Mouse (Mus musculus): ENCODE data around the gene Slbp. TPM values are rescaled to one million over a fixed set of nuclear protein-coding genes. Genes with fewer than 3 reads are reported as not detected.

The Slbp gene
- polyA plus RNA-seq, 1 experiment = 41.8 TPM

DNA sequence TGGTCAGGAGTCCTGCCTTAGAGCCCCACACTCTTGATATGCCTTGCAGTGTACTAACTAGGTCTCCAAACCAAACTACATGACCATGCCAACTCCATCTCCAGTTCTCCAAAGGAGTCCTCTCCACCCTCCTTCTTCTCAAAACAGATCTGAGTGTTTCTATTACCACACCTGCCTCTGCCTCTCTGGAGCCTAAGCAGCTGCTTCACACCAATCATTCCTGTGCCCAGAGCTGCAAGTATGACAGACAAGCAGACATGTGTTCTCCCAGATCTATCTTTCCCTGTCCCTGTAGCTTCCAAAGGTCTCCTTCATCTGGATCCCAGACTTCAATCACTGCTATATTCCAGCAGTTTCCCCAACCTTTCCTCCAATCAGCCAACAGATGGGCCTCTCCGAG, 4.4 kb upstream of the Slbp start:
- no peak for TF ChIP-seq POLR2A (IDR thresholded peaks at IDR 0.05; ENCODE audit: borderline replicate concordance, insufficient read depth, low read length)
- TF ChIP-seq CTCF (IDR thresholded peaks at IDR 0.05; ENCODE audit: borderline replicate concordance, insufficient read depth, low read depth, low read length) = no peak
- Histone ChIP-seq H3K27ac (ENCODE audit: insufficient read depth, low read length) (peak overlapping the region; percentile 78; the same call in 1 of the 2 replicates), H3K27me3 (ENCODE audit: control insufficient read depth, insufficient read depth, low read length) (no peaks in the 10 kb centered on the region), H3K4me1 (ENCODE audit: control insufficient read depth, insufficient read depth, low read length) (peaks cover 8% of the 10 kb centered on the region), H3K4me3 (replicated peaks; ENCODE audit: insufficient read depth, low read depth, low read length) (peak overlapping the region; percentile 96)
- WGBS = 3% methylated on average over 1 of the region's 1 CpGs
- no peak for DNase-seq

DNA sequence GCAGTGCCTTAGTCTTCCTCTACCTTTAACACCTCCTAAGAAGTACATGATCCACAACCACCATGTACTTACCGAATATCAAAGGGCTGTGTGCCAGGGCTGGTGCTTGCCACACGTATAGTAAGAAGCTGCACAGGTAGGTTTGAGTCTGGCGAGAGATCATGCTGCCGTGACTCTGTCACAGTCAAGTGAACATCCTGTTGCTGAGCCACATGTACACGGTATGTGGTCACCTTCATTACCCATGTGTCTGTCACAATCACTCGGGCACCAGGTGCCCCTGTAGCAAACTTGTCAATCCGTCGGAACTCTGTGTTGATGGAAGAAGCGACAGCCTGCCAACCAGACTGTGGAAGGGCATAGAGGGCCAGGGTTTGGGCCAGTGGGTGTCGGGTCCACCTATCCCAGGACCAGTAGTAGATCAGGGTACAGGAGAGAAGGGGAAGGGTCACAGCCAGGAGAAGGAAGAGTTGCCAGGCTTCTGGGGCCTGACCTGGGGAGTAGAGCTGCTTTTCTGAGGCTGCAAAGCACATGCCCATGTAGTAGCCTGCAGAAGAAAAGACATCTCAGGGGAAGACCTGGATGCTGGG, 3.0 kb upstream of the Slbp start:
- TF ChIP-seq POLR2A (IDR thresholded peaks at IDR 0.05; ENCODE audit: borderline replicate concordance, insufficient read depth, low read length) (no peak), CTCF (IDR thresholded peaks at IDR 0.05; ENCODE audit: borderline replicate concordance, insufficient read depth, low read depth, low read length) (no peak)
- Histone ChIP-seq H3K4me3 (replicated peaks; ENCODE audit: insufficient read depth, low read depth, low read length) (no peak overlapping the region), H3K4me1 (ENCODE audit: control insufficient read depth, insufficient read depth, low read length) (peaks cover 8% of the 10 kb centered on the region), H3K27ac (ENCODE audit: insufficient read depth, low read length) (no peak overlapping the region), H3K27me3 (ENCODE audit: control insufficient read depth, insufficient read depth, low read length) (no peaks in the 10 kb centered on the region)
- 83% methylated on average over 10 of the region's 10 CpGs for WGBS
- no peak for DNase-seq

DNA sequence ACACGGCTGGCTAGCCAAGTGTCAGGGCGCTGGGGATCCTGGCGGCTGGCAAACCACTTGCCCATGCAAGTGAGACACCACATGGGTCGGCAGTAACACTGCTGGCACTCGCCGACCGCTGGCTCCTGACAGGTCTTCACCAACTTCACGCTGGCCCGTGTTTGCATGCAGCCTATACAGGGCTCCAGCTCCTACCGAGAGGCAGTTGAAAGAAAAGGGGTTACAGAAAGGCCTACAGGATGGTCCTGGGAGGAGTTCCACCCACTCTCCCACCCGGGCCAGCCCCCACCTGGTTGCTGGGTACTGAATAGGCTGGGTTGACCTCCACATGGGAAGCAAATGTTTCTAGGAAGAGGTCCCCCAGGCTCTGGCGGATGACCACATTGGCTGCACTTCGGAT, 2.0 kb upstream of the Slbp start:
- H3K27me3 ChIP-seq (ENCODE audit: control insufficient read depth, insufficient read depth, low read length) = no peaks in the 10 kb centered on the region
- DNase-seq = peak in 1 of 2 experiments; percentile 20
- TF ChIP-seq CTCF (IDR thresholded peaks at IDR 0.05; ENCODE audit: borderline replicate concordance, insufficient read depth, low read depth, low read length) (no peak), POLR2A (IDR thresholded peaks at IDR 0.05; ENCODE audit: borderline replicate concordance, insufficient read depth, low read length) (no peak)
- H3K27ac ChIP-seq (ENCODE audit: insufficient read depth, low read length) = no peak overlapping the region
- H3K4me1 ChIP-seq (ENCODE audit: control insufficient read depth, insufficient read depth, low read length) = peaks cover 8% of the 10 kb centered on the region
- H3K4me3 ChIP-seq (replicated peaks; ENCODE audit: insufficient read depth, low read depth, low read length) = no peak overlapping the region
- WGBS = 80% methylated on average over 13 of the region's 13 CpGs

DNA sequence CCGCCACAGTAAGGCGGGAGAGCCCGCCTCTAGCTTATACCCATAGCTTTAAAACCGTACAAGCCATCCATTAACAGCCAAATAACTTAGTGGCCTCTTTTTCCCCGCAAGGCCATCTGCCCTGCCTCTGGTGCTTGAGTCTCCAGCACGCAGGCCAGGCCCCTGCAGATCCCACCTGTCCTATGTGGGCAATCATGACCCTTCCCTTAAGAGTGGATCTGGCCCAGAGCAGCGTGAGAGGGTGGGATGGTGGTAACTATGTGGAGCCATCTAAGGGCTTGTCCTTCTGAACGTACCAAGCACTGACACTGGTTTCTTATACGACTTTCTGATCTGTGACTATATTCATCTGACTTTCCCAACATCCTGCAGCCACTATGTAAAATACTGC, 404 bp upstream of the Slbp start:
- WGBS = 3% methylated on average over 9 of the region's 9 CpGs
- no peaks in the 10 kb centered on the region for H3K27me3 ChIP-seq (ENCODE audit: control insufficient read depth, insufficient read depth, low read length)
- TF ChIP-seq POLR2A (IDR thresholded peaks at IDR 0.05; ENCODE audit: borderline replicate concordance, insufficient read depth, low read length) (0 out of 2 replicates have a peak, but pooled peaks have one; percentile 11), CTCF (IDR thresholded peaks at IDR 0.05; ENCODE audit: borderline replicate concordance, insufficient read depth, low read depth, low read length) (no peak)

DNA sequence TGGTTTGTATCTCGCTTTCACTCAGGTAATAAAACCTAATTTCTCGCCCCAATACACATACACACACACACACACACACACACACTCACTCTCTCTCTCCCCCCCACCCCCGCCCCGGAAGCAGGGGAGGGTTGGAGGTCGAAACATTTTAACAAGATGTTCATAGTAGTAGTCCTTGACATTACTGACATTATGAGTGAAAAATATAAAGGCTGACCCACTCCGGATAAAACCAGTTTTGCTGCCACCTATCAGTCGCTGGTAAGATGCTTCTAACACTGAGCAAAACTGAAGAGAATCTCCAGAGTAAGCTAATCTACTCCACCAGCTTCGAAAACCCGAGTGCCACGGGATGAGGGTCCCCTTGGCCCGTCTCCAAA, 843 bp downstream of the Slbp start:
- TF ChIP-seq POLR2A (IDR thresholded peaks at IDR 0.05; ENCODE audit: borderline replicate concordance, insufficient read depth, low read length) (no peak), CTCF (IDR thresholded peaks at IDR 0.05; ENCODE audit: borderline replicate concordance, insufficient read depth, low read depth, low read length) (no peak)
- H3K27me3 ChIP-seq (ENCODE audit: control insufficient read depth, insufficient read depth, low read length) = no peaks in the 10 kb centered on the region
- peak overlapping the region; percentile 86 for H3K4me3 ChIP-seq (replicated peaks; ENCODE audit: insufficient read depth, low read depth, low read length)
- peaks cover 8% of the 10 kb centered on the region for H3K4me1 ChIP-seq (ENCODE audit: control insufficient read depth, insufficient read depth, low read length)
- WGBS = under 1% methylated on average over 11 of the region's 11 CpGs
- peak overlapping the region; percentile 97; the same call in 1 of the 2 replicates for H3K27ac ChIP-seq (ENCODE audit: insufficient read depth, low read length)
- no peak for DNase-seq

More for the DNA sequence above, 404 bp upstream of the Slbp start:
- no peak overlapping the region for H3K27ac ChIP-seq (ENCODE audit: insufficient read depth, low read length)
- no peak for DNase-seq
- H3K4me1 ChIP-seq (ENCODE audit: control insufficient read depth, insufficient read depth, low read length) = peaks cover 8% of the 10 kb centered on the region
- H3K4me3 ChIP-seq (replicated peaks; ENCODE audit: insufficient read depth, low read depth, low read length) = peak overlapping the region; percentile 53

DNA sequence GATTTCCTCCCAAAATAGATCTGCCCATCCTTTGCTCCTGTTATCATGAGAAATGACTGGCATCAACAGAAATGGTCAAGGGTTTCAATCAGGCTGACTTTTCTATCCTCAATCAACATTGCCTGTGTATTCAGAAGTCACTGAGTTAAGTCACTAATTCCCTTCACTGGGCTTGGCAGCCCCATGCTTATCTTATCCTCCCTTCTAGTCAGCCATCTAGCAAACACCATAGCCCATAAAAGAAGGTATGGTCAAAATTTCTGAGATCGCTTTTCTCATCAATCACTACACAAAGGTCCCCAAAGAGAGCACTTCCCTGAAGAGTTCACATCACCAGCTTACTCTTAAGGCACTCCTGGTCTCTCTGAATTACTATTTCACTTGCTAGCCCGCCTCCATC, 1.4 kb downstream of the Slbp start:
- Histone ChIP-seq H3K4me1 (ENCODE audit: control insufficient read depth, insufficient read depth, low read length) (peaks cover 8% of the 10 kb centered on the region), H3K4me3 (replicated peaks; ENCODE audit: insufficient read depth, low read depth, low read length) (peak overlapping the region; percentile 86), H3K27ac (ENCODE audit: insufficient read depth, low read length) (no peak overlapping the region; the same call in 1 of the 2 replicates), H3K27me3 (ENCODE audit: control insufficient read depth, insufficient read depth, low read length) (no peaks in the 10 kb centered on the region)
- no peak for TF ChIP-seq CTCF (IDR thresholded peaks at IDR 0.05; ENCODE audit: borderline replicate concordance, insufficient read depth, low read depth, low read length)
- TF ChIP-seq POLR2A (IDR thresholded peaks at IDR 0.05; ENCODE audit: borderline replicate concordance, insufficient read depth, low read length) = no peak
- 7% methylated on average over 2 of the region's 2 CpGs for WGBS
- DNase-seq = no peak

DNA sequence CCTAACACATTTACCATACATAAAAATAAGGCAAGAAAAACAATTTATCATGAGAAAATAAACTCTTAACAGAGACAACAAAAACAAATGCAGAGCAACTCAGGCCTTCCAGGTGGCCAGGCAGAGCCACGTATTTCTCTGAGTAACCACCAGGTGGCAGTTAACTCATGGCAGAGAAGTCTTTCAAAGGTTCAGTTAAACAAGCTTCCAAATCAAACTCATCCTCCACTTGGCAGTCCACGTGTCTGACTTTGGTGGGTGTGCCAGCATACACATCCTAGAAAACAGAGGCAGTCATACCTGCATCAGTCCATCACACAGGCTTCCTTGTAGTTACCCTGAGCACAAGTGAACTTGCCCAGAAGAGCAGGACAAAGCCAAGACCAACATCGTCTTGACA, 11.7 kb downstream of the Slbp start:
- TF ChIP-seq CTCF (IDR thresholded peaks at IDR 0.05; ENCODE audit: borderline replicate concordance, insufficient read depth, low read depth, low read length) = peak; percentile 64
- TF ChIP-seq POLR2A (IDR thresholded peaks at IDR 0.05; ENCODE audit: borderline replicate concordance, insufficient read depth, low read length) = no peak
- peak; percentile 44 for DNase-seq
- Histone ChIP-seq H3K27ac (ENCODE audit: insufficient read depth, low read length) (no peak overlapping the region), H3K4me3 (replicated peaks; ENCODE audit: insufficient read depth, low read depth, low read length) (no peak overlapping the region), H3K4me1 (ENCODE audit: control insufficient read depth, insufficient read depth, low read length) (no peaks in the 10 kb centered on the region), H3K27me3 (ENCODE audit: control insufficient read depth, insufficient read depth, low read length) (no peaks in the 10 kb centered on the region)
- 31% methylated on average over 3 of the region's 3 CpGs for WGBS

DNA sequence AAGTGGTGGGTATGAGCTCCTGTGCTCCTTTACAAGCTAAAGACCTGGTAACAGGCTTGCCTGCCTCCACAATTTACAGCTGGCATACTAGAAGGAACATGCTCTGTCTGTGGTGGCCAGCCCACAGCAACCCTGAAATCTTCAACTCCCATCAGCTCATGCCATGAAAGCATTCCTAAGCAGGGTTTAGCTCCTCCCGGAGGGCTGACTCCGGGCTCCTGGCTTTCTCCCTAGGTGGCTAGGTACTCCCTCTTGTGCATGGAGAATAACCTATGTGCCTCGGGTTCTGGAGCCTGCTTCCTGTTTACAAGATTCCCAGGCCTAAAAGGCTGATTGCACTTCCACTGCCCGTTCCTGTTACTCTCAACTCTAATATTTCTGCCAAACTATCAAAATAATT, 13.5 kb downstream of the Slbp start:
- Histone ChIP-seq H3K27ac (ENCODE audit: insufficient read depth, low read length) (no peak overlapping the region), H3K4me1 (ENCODE audit: control insufficient read depth, insufficient read depth, low read length) (no peaks in the 10 kb centered on the region), H3K27me3 (ENCODE audit: control insufficient read depth, insufficient read depth, low read length) (no peaks in the 10 kb centered on the region), H3K4me3 (replicated peaks; ENCODE audit: insufficient read depth, low read depth, low read length) (no peak overlapping the region)
- no peak for TF ChIP-seq CTCF (IDR thresholded peaks at IDR 0.05; ENCODE audit: borderline replicate concordance, insufficient read depth, low read depth, low read length)
- no peak for TF ChIP-seq POLR2A (IDR thresholded peaks at IDR 0.05; ENCODE audit: borderline replicate concordance, insufficient read depth, low read length)
- 67% methylated on average over 4 of the region's 4 CpGs for WGBS
- no peak for DNase-seq
